11 mouse cellular contexts compared by ENCODE assay signal in genomic region chr14:120330454-120330853, GRCm38 (mm10). TPM values are rescaled to one million over a fixed set of nuclear protein-coding genes. Genes with fewer than 3 reads are reported as not detected.
A peak's percentile ranks its signal among the peaks of the same experiment; 100 is the strongest.
DNase-seq lines count a peak whose midpoint lies in the region; ATAC-seq lines count a peak whose summit lies in the region.
"Had no signal": no experiment of that assay in that cellular context is flagged by ENCODE, and none has a peak within 500 bp of the region (broad histone marks: within the 10 kb centered on the region; RNA-seq: fewer than 3 reads in every experiment).

No protein-coding gene starts in this region.

- no peaks in the 10 kb centered on the region for H3K36me3 ChIP-seq in hindbrain, embryonic 16.5 days (ENCODE audit: control insufficient read depth, insufficient read depth, low read length)
- no peaks in the 10 kb centered on the region for H3K36me3 ChIP-seq in hindbrain, embryonic 13.5 days
- H3K36me3 ChIP-seq: neural tube, embryonic 13.5 days had no signal

- no peaks in the 10 kb centered on the region for H3K9me3 ChIP-seq in hindbrain, embryonic 16.5 days (ENCODE audit: control insufficient read depth, low read length)
- no peaks in the 10 kb centered on the region for H3K9me3 ChIP-seq in hindbrain, embryonic 13.5 days
- H3K9me3 ChIP-seq: neural tube, embryonic 13.5 days had no signal

- H3K27ac ChIP-seq in hindbrain, embryonic 16.5 days (ENCODE audit: low read depth, low read length), result no peak overlapping the region
- H3K27ac ChIP-seq in hindbrain, embryonic 13.5 days, result no peak overlapping the region
- H3K27ac ChIP-seq: neural tube, embryonic 13.5 days; stomach, postnatal 0 days had no signal

- H3K4me1 ChIP-seq in hindbrain, embryonic 16.5 days (ENCODE audit: control insufficient read depth, insufficient read depth, low read depth, low read length), result peaks cover 3% of the 10 kb centered on the region; the same call in 1 of the 2 replicates
- H3K4me1 ChIP-seq in hindbrain, embryonic 13.5 days (replicated peaks), result peaks cover 12% of the 10 kb centered on the region

- H3K4me2 ChIP-seq in hindbrain, embryonic 16.5 days (ENCODE audit: low read length), result no peak overlapping the region; the same call in 1 of the 2 replicates
- H3K4me2 ChIP-seq in hindbrain, embryonic 13.5 days, result no peak overlapping the region
- H3K4me2 ChIP-seq: neural tube, embryonic 13.5 days had no signal

- peak; percentile 47 for DNase-seq in NIH3T3 (ENCODE audit: low read depth)
- DNase-seq in cerebellum, adult 11-12 months, result peak; percentile 81
- peak; percentile 37 to 52 for DNase-seq in left cerebral cortex, adult 9 months (ENCODE audit: low spot score in 2 of 2)
- DNase-seq in ovary, adult 18-20 months (ENCODE audit: low spot score), result no peak
- DNase-seq in thymus, postnatal 36 days, result no peak
- DNase-seq: layer of hippocampus, postnatal 36 days had no signal

- no peak overlapping the region for H3K9ac ChIP-seq in hindbrain, embryonic 16.5 days (ENCODE audit: low read depth, low read length)
- H3K9ac ChIP-seq in hindbrain, embryonic 13.5 days, result no peak overlapping the region
- H3K9ac ChIP-seq: neural tube, embryonic 13.5 days had no signal

- 57% methylated on average over 12 of the region's 12 CpGs for WGBS in hindbrain, embryonic 16.5 days
- WGBS in hindbrain, embryonic 13.5 days, result 71% methylated on average over 12 of the region's 12 CpGs

- no peaks in the 10 kb centered on the region for H3K27me3 ChIP-seq in hindbrain, embryonic 16.5 days (replicated peaks; ENCODE audit: control insufficient read depth, insufficient read depth, low read length)
- no peaks in the 10 kb centered on the region for H3K27me3 ChIP-seq in hindbrain, embryonic 13.5 days
- H3K27me3 ChIP-seq: neural tube, embryonic 13.5 days had no signal

- peak; percentile 52; the same call in 1 of the 2 replicates for ATAC-seq in hindbrain, embryonic 16.5 days
- no peak for ATAC-seq in hindbrain, embryonic 13.5 days (ENCODE audit: low FRiP score)
- ATAC-seq: lung, postnatal 0 days had no signal

- H3K4me3 ChIP-seq in hindbrain, embryonic 16.5 days (ENCODE audit: low read length), result no peak overlapping the region
- no peak overlapping the region for H3K4me3 ChIP-seq in hindbrain, embryonic 13.5 days
- H3K4me3 ChIP-seq: neural tube, embryonic 13.5 days had no signal

RNA-seq across cellular contexts. Expression of gene Mbnl2, which starts 55.0 kb away (rescaled TPM):
- 25.4 and 29.1 TPM in 2 replicates for polyA plus RNA-seq in hindbrain, embryonic 16.5 days (2015; fragmentation: Nextera tagmentation; extraction: Ambion mirVana)
- polyA plus RNA-seq in hindbrain, embryonic 13.5 days (2015; fragmentation: Nextera tagmentation; extraction: Ambion mirVana), result 23.9 and 24.7 TPM in 2 replicates

Comparison
In these comparisons a context has a peak if more than half of its experiments do, and no peak if none do; other contexts are left out.
1. DNase-seq: peak in NIH3T3 (single experiment), cerebellum, adult 11-12 months (single experiment) and left cerebral cortex, adult 9 months (2 of 2); none in ovary, adult 18-20 months (single experiment) and thymus, postnatal 36 days (0 of 2).